Mouse (Mus musculus) limb, embryonic 11.5 days (tissue): Measurements from ENCODE around the gene Uaca. TPM values are rescaled to one million over a fixed set of nuclear protein-coding genes. Genes with fewer than 3 reads are reported as not detected.

Experiments used
- ATAC-seq: fragments of 200-750 bp; cut with Nextera tagmentation; 2 replicates; pipeline ENCODE4 v1.8.0; 2017; ENCODE audit warnings: low read depth; ENCODE audit not compliant: insufficient number of reproducible peaks, low FRiP score, low TSS enrichment
- DNase-seq: peaks from one replicate; pipeline ENCODE4 v3.0.0-alpha.2; 2015; ENCODE audit warnings: low spot score
- H3K27ac ChIP-seq: fragments of 300-500 bp; sonication (generic); replicated peaks from 2 replicates; pipeline ENCODE4 v1.5.1; 2014; ENCODE audit warnings: low read depth, mild to moderate bottlenecking, low read length
- H3K27me3 ChIP-seq: fragments of 300-500 bp; sonication (generic); 2 replicates; pipeline ENCODE4 v1.6.1; 2014; ENCODE audit warnings: mild to moderate bottlenecking, low read length, mixed read lengths; ENCODE audit not compliant: control insufficient read depth, insufficient read depth
- H3K36me3 ChIP-seq: fragments of 300-500 bp; sonication (generic); 2 replicates; pipeline ENCODE4 v1.6.1; 2014; ENCODE audit warnings: mild to moderate bottlenecking, low read length, moderate library complexity, mixed read lengths; ENCODE audit not compliant: control insufficient read depth, insufficient read depth
- H3K4me1 ChIP-seq: fragments of 300-500 bp; sonication (generic); 2 replicates; pipeline ENCODE4 v1.6.1; 2014; ENCODE audit warnings: low read length, mixed read lengths; ENCODE audit not compliant: control insufficient read depth, insufficient read depth
- H3K4me2 ChIP-seq: fragments of 300-500 bp; sonication (generic); 2 replicates; pipeline ENCODE4 v1.6.1; 2014; ENCODE audit warnings: low read depth, mild to moderate bottlenecking, moderate library complexity; ENCODE audit not compliant: severe bottlenecking
- H3K4me3 ChIP-seq: fragments of 300-500 bp; sonication (generic); 2 replicates; pipeline ENCODE4 v1.5.1; 2014; ENCODE audit warnings: low read depth, low read length
- H3K9ac ChIP-seq: fragments of 300-500 bp; sonication (generic); 2 replicates; pipeline ENCODE4 v1.6.1; 2014; ENCODE audit warnings: mild to moderate bottlenecking, low read length
- H3K9me3 ChIP-seq: fragments of 300-500 bp; sonication (generic); 2 replicates; pipeline ENCODE4 v1.6.1; 2016; ENCODE audit warnings: low read length; ENCODE audit not compliant: control insufficient read depth
- WGBS: fragments of 180-500 bp; shearing (Covaris S2); extraction: QIAGEN DNeasy Blood & Tissue Kit; methylation state at CpG from one replicate; pipeline ENCODE4 v1.1.7; 2014; 5-methylcytosine and 5-hydroxymethylcytosine counted together
- polyA plus RNA-seq: library from polyadenylated mRNA; unstranded; fragments of >200 nt; fragmentation: Nextera tagmentation; extraction: Ambion mirVana; gene quantifications from 2 replicates; pipeline ENCODE4 v1.2.1, GENCODE M21; 2014

Uaca gene
- polyA plus RNA-seq, 1 experiment from 2014 or later = 18.6 TPM

GRCm38 (mm10) chr9:60885148-60885547 lies 90.8 kb downstream of the Uaca start:
- Histone ChIP-seq H3K4me2 (no peak overlapping the region), H3K36me3 (no peaks in the 10 kb centered on the region), H3K27me3 (no peaks in the 10 kb centered on the region), H3K4me1 (0 out of 2 replicates have a peak, but pooled peaks cover 2% of the 10 kb centered on the region), H3K4me3 (no peak overlapping the region), H3K27ac (no peak overlapping the region), H3K9ac (no peak overlapping the region), H3K9me3 (no peaks in the 10 kb centered on the region)
- DNase-seq (no peak), ATAC-seq (no peak)
- 59% methylated on average over 6 of the region's 6 CpGs for WGBS

GRCm38 (mm10) chr9:60886431-60887371 lies 92.4 kb downstream of the Uaca start:
- Histone ChIP-seq H3K36me3 (no peaks in the 10 kb centered on the region), H3K4me3 (no peak overlapping the region), H3K27me3 (no peaks in the 10 kb centered on the region), H3K9ac (no peak overlapping the region), H3K27ac (no peak overlapping the region), H3K4me1 (0 out of 2 replicates have a peak, but pooled peaks cover 2% of the 10 kb centered on the region), H3K4me2 (no peak overlapping the region), H3K9me3 (no peaks in the 10 kb centered on the region)
- DNase-seq (no peak), ATAC-seq (no peak)
- 59% methylated on average over 18 of the region's 18 CpGs for WGBS

- WGBS = 67% methylated on average over 9 of the region's 9 CpGs
- DNase-seq = peak; percentile 25
- H3K4me2 ChIP-seq = no peak overlapping the region
These were observed 93.1 kb downstream of the Uaca start for GRCm38 (mm10) chr9:60887389-60887811.

GRCm38 (mm10) chr9:60893511-60893910 lies 99.2 kb downstream of the Uaca start:
- ATAC-seq (no peak), DNase-seq (no peak)
- no peak overlapping the region for H3K27ac ChIP-seq
- H3K4me2 ChIP-seq = no peak overlapping the region
- no peak overlapping the region for H3K9ac ChIP-seq
- no peaks in the 10 kb centered on the region for H3K9me3 ChIP-seq
- no peak overlapping the region for H3K4me3 ChIP-seq
- 89% methylated on average over 6 of the region's 6 CpGs for WGBS
- no peaks in the 10 kb centered on the region for H3K27me3 ChIP-seq
- no peaks in the 10 kb centered on the region for H3K4me1 ChIP-seq
- H3K36me3 ChIP-seq = no peaks in the 10 kb centered on the region

More at GRCm38 (mm10) chr9:60887389-60887811, 93.1 kb downstream of the Uaca start:
- no peaks in the 10 kb centered on the region for H3K27me3 ChIP-seq
- H3K4me1 ChIP-seq = 0 out of 2 replicates have a peak, but pooled peaks cover 2% of the 10 kb centered on the region
- H3K9me3 ChIP-seq = no peaks in the 10 kb centered on the region
- H3K36me3 ChIP-seq = no peaks in the 10 kb centered on the region
- no peak for ATAC-seq
- H3K4me3 ChIP-seq = no peak overlapping the region
- H3K9ac ChIP-seq = no peak overlapping the region
- H3K27ac ChIP-seq = no peak overlapping the region

- Histone ChIP-seq H3K4me3 (no peak overlapping the region), H3K27me3 (no peaks in the 10 kb centered on the region), H3K4me2 (no peak overlapping the region), H3K36me3 (no peaks in the 10 kb centered on the region), H3K4me1 (no peaks in the 10 kb centered on the region), H3K9ac (no peak overlapping the region), H3K9me3 (no peaks in the 10 kb centered on the region), H3K27ac (no peak overlapping the region)
- ATAC-seq (peak; percentile 60; the same call in 1 of the 2 replicates), DNase-seq (peak; percentile 74)
- 61% methylated on average over 8 of the region's 8 CpGs for WGBS
These were observed 101.3 kb downstream of the Uaca start for GRCm38 (mm10) chr9:60895486-60896110.

- 84% methylated on average over 5 of the region's 5 CpGs for WGBS
These were observed 104.1 kb downstream of the Uaca start for GRCm38 (mm10) chr9:60898291-60899020.

GRCm38 (mm10) chr9:60899201-60899600 lies 104.9 kb downstream of the Uaca start:
- no peak overlapping the region for H3K4me2 ChIP-seq
- H3K27me3 ChIP-seq = no peaks in the 10 kb centered on the region
- 78% methylated on average over 4 of the region's 4 CpGs for WGBS
- no peak for ATAC-seq
- H3K9me3 ChIP-seq = no peaks in the 10 kb centered on the region
- H3K4me3 ChIP-seq = no peak overlapping the region
- DNase-seq = no peak
- no peak overlapping the region for H3K27ac ChIP-seq
- no peak overlapping the region for H3K9ac ChIP-seq
- H3K36me3 ChIP-seq = no peaks in the 10 kb centered on the region
- no peaks in the 10 kb centered on the region for H3K4me1 ChIP-seq

More at GRCm38 (mm10) chr9:60898291-60899020, 104.1 kb downstream of the Uaca start:
- Histone ChIP-seq H3K4me3 (no peak overlapping the region), H3K9ac (no peak overlapping the region), H3K4me1 (no peaks in the 10 kb centered on the region), H3K36me3 (no peaks in the 10 kb centered on the region), H3K27me3 (no peaks in the 10 kb centered on the region), H3K4me2 (no peak overlapping the region), H3K9me3 (no peaks in the 10 kb centered on the region), H3K27ac (no peak overlapping the region)
- ATAC-seq = no peak
- no peak for DNase-seq
